Mouse (Mus musculus): ENCODE measurements at regions not wholly inside any gene's neighbourhood (a gene's known extent, or its start where the extent isn't known, plus 50 kb on each side); places are given as distances from the start of the nearest gene placed in this dataset.
A peak's percentile ranks its signal among the peaks of the same experiment; 100 is the strongest.

DNA sequence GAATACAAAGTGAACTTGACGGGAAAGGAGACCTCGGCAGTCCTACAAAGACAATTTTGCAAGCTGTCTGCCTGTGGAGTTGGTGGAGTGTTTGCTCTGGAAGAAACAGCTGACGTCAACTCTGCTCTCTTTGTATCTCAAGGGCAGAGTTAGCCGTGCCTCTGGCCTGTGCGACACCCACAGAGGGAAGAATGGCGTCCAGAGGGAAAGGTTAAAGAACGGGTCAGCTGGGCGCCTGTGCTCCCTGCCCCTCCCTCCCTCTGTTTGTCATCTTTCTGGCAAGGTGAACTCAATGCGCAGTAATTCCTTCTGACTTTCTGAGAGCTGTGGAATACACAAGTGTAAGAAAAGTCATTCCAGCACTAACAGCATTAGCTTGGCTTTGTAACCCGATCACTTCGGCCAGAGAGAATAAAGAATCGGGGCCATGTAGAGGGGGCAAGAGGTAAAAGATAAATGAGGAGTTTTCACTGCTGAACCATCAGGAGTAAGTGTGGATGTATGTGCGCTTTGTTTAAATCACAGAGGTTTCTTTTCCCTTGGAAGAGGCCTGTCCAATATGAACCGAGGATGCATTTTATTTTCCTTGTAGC lies 474.6 kb upstream of the Got2 start:
- DNase-seq (ENCODE audit: low spot score in 2 of 2), result no peak
- intact Hi-C loops (cut with DNase I), result no loop called here

- DNase-seq (ENCODE audit: low spot score in 2 of 2), result no peak
- intact Hi-C loops (cut with DNase I), result no loop called here
Measured at GRCm38 (mm10) chr8:96350531-96351069, 462.3 kb upstream of the Got2 start.

DNA sequence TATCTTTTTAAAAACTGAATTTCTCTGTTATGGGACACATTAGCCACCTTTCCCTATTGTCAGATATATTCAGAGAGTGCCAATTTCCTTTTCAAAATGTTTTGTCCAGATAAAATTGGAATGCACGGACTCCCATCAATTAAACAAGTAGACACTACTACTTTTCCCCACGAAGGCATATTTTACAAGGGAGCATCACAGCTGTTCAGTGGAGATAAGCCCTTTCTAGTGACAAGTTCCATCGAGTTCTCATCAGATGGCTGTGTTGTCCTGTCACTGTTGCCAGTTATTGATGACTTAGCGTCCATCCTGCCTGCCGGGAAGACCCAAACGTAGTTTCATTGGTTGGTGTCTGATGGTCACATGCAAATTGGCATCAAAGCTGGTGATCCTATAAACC lies 461.2 kb upstream of the Got2 start:
- intact Hi-C loops (cut with DNase I), result no loop called here
- DNase-seq (ENCODE audit: low spot score in 2 of 2), result no peak

- intact Hi-C loops (cut with DNase I), result no loop called here
- no peak for DNase-seq (ENCODE audit: low spot score in 2 of 2)
Measured at GRCm38 (mm10) chr8:96340702-96341101, 452.4 kb upstream of the Got2 start.

DNA sequence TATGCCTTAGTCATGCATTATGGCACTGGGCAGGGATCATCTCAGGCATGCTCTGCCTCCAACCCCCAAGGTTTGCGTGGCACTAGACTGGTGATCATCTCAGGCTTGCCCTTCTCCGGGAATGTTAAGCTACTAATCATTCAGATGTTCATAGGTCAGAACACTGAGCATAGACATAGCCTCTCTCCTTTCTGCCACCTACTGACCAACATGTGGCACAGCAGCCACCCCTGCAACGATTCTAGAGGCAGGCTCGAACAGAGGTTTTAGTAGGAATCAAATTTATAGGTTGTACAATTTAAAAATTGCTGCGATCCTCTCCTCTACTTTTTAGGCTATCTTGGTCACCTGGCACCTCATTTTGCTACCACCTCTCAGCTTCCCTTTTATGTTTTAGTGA lies 430.0 kb upstream of the Got2 start:
- intact Hi-C loops (cut with DNase I), result no loop called here
- DNase-seq (ENCODE audit: low spot score in 2 of 2), result no peak

DNA sequence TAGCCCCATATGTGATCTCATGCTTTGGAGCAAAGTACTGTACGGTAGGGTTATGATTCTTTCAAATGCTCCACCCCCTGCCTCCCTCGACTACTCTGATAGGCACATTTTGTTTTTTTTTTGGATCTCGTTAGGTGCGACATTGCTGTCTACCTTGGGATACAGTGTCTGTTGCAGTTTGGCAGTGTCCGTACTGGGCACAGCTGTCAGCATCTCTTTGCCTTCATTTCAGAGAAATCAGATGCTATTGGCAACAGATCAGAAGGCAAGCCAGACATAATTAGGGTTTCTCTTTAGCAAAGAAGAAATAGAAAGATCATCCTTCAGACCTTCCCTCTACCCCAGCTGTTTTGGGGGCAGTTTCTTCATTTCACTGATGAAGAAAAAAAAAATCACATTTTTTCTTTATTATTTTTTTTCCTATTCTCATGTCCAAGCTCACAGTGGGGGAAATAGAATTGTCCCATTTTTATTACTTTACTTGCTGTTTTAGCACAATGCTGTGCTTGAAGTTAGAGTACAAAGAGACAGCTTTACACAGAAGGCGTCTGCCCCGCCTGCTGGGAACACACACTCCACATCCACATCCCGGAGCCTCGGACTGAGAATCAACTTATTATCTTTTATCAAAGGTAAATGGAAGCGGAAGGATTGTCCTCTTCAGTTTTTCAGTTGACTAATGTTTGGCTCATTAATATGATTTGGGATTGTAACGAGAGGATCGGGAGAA lies 420.8 kb upstream of the Got2 start:
- DNase-seq (ENCODE audit: low spot score in 2 of 2), result no peak
- intact Hi-C loops (cut with DNase I), result no loop called here

GRCm38 (mm10) chr8:96296643-96297042 lies 408.3 kb upstream of the Got2 start:
- DNase-seq (ENCODE audit: low spot score in 2 of 2), result no peak
- intact Hi-C loops (cut with DNase I), result no loop called here

GRCm38 (mm10) chr8:96290740-96291139 lies 402.4 kb upstream of the Got2 start:
- DNase-seq (ENCODE audit: low spot score in 2 of 2), result no peak
- intact Hi-C loops (cut with DNase I), result no loop called here

DNA sequence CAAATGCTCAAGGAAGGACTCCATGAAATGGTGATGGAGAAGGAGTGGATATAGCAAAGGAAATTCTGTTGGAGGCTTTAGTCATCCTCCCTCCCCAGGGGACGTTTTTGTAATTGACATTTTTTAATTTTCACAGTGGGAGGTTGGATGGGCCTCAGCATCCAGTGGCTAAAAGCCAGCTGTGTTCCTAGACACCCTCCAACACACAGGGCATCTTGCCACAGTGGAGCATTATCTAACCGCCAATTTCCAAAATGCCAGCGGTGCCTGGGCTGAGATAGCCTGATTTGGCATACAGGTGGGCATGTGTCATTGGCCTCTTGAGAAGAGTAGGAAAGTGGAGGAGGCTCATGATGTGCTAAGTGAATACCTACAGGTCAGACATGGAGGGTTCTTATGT lies 401.2 kb upstream of the Got2 start:
- DNase-seq (ENCODE audit: low spot score in 2 of 2), result no peak
- intact Hi-C loops (cut with DNase I), result no loop called here

GRCm38 (mm10) chr8:96288525-96288924 lies 400.2 kb upstream of the Got2 start:
- intact Hi-C loops (cut with DNase I), result no loop called here
- no peak for DNase-seq (ENCODE audit: low spot score in 2 of 2)

- DNase-seq (ENCODE audit: low spot score in 2 of 2), result no peak
Measured at GRCm38 (mm10) chr8:96277479-96278138, 389.3 kb upstream of the Got2 start.

GRCm38 (mm10) chr8:96277058-96277457 lies 388.7 kb upstream of the Got2 start:
- no peak for DNase-seq (ENCODE audit: low spot score in 2 of 2)
- intact Hi-C loops (cut with DNase I), result no loop called here

More at GRCm38 (mm10) chr8:96277479-96278138, 389.3 kb upstream of the Got2 start:
- intact Hi-C loops (cut with DNase I), result no loop called here

GRCm38 (mm10) chr8:96256294-96256693 lies 367.9 kb upstream of the Got2 start:
- intact Hi-C loops (cut with DNase I), result no loop called here

GRCm38 (mm10) chr8:96255811-96256210 lies 367.5 kb upstream of the Got2 start:
- intact Hi-C loops (cut with DNase I), result no loop called here
- DNase-seq (ENCODE audit: low spot score in 2 of 2), result peak in 1 of 2 experiments; percentile 11

More at GRCm38 (mm10) chr8:96256294-96256693, 367.9 kb upstream of the Got2 start:
- DNase-seq (ENCODE audit: low spot score in 2 of 2), result peak; percentile 50 to 66

- peak; percentile 14 to 18 for DNase-seq (ENCODE audit: low spot score in 2 of 2)
- intact Hi-C loops (cut with DNase I), result no loop called here
Measured at GRCm38 (mm10) chr8:96246017-96246416, 357.7 kb upstream of the Got2 start.

DNA sequence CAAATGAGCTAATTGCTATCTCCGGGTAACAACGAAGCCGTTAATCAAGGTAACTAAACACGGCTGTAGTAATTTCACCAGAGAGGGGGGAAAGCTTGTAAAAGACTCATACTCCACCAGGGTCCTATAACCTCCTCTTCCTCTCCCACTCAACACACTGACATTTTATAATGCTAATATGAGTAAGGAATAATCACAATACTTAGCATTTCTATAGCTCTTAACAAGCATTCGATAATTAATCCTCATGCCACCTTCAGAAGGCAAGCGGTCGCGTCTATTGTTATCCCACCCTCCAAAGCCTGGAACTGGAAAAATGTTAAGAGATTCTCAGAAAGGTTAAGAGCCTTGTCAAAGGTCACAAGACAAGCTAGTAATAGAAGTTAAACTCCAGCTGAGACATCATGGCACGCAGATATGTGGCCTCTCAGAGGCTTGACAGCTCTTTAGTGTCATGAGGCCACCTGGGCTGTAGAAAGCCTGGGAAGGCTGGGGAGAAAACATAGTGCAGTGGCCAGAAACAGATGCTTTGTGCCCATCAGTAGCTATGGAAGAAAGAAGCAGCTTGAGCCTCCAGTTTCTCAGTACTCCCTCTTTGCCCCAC lies 356.3 kb upstream of the Got2 start:
- DNase-seq (ENCODE audit: low spot score in 2 of 2), result no peak
- intact Hi-C loops (cut with DNase I), result no loop called here

DNA sequence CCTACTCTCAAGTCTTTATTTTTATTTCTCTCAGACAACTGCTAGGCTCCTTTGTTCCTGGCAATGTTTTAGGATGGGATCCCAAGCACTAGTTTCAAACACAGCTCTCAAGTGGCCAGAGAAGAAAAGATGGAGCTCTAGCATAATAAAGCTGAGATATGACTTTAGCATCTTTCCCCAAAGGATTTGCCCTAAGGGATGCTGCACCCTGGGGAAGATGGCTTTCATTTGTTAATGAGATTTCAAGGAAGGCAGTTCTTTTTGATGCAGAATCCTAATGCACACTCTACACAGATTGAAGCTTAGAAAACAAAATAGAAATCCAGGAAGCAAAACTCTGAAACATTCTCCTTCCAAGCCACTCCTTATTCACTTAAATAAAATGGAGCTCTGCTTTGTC lies 350.1 kb upstream of the Got2 start:
- intact Hi-C loops (cut with DNase I), result no loop called here
- no peak for DNase-seq (ENCODE audit: low spot score in 2 of 2)

- intact Hi-C loops (cut with DNase I), result no loop called here
Measured at GRCm38 (mm10) chr8:96237940-96238339, 349.6 kb upstream of the Got2 start.

DNA sequence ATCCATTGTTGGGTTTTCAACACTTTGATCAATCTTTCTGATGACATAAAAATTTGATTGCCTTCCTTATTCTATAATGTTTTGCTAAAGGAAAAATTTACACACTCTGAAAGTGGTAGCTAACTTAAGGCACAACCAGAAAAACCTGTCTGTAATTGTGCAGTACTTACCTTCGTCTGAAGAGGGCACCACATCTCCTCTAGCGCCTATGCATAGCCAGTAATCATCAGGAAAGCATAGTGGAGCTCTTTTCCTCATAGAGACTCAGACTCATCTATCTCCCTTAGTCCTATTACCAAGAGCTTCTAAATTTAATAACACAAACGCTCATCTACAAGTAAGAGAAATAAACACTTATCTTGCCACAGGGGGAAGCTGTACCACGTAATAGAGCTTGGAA lies 342.1 kb upstream of the Got2 start:
- DNase-seq (ENCODE audit: low spot score in 2 of 2), result peak; percentile 72 to 77
- intact Hi-C loops (cut with DNase I), result no loop called here

More at GRCm38 (mm10) chr8:96237940-96238339, 349.6 kb upstream of the Got2 start:
- DNase-seq (ENCODE audit: low spot score in 2 of 2), result no peak

Measured in left cerebral cortex, postnatal 14 days (tissue).